Mouse (Mus musculus): ENCODE data around the gene Nab1.

Gene Nab1

DNA sequence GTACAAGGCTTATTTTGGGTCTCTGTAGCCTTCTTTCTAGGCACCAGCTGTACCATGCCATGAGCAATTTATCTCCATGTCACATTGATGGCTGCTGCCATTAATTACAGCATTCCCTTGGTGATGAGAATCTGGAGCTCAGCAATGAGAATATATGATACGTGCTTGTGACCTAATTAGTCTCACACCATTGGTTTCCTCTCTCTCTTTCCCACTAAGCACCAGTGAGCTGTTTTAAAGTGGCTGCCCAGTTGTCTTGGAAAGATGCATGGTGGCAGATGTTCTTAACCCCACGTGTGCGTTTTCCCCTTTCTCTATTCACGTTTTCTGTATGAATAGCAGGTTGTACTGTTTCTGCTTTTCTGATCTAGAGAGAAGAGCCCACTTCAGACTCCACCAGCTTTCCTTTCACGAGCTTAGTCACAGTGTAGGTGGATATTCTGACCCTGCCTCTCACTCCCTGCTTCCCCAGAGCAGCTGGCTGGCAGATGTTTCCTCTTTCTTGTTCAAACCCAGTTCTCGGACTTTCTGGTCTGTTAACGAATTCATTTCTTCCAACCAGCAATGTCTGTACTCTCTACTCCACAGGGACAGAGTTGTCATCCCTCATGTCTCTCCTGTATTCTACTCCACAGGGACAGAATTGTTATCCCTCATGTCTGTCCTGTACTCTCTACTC, 29.5 kb downstream of the Nab1 start:
- no peak for DNase-seq

DNA sequence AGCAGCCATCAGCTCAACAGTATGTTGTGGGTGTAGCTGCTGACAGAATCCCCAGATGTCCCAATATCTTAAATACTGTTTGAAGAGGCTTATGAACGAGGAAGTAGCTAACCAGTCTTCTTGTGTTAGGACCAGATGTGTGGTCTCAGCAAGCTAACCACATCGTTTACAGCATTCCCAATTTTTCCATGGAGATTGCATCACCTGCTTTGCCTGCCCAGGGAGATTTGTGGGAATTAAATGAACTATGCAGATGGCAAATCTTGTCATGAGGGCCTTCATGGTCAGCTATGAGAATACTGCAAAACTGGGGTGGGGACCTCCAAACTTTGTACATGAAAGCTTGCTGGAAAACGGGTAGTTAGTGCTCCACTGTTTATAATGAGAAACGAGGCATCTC, 30.2 kb downstream of the Nab1 start:
- DNase-seq, result no peak

DNA sequence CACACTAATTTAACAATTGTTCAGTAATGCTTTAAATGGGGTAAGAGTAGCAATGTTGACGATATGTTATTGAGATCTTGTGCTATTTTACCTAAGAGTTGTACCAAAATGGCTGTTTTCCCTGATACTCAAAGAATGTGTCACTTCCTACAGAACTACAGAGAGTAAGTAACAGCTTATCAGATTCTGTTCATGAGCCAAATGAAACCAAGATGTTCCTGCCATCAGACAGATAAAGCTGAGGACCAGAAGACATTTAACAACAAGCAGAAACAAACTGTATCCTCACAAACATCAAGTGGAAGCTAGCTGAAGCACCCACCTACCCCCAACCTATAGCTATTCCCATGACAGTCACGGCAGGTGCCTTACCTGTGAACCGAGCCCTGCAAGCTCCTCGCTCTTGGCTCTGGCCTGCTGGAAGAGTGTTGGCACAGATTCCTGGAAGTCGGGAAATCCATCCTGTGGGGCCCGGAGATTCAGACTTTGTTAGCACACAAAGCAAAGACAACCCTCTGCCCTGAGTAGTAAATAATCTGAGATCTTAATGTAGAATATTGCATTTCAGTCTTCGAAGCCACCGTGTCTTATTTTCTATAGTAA, 33.9 kb downstream of the Nab1 start:
- no peak for DNase-seq

DNA sequence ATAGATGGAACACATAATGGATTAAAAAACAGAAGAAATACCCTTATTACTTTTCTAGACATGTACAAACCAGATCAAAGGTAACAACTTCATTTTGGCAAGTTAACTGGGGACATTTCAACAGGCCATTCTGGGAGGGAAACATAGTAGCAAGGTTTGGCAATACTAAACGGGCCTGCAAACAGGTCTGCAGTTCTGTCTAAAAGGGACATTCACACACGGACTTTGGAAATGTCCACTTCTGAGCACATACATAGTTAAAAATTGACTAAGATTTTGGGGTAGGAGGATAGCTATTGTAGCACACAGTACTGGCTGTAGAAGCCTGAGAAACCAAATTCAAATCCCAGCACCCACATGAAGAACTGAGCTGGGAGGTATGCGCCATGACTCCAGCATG, 34.6 kb downstream of the Nab1 start:
- DNase-seq, result no peak

DNA sequence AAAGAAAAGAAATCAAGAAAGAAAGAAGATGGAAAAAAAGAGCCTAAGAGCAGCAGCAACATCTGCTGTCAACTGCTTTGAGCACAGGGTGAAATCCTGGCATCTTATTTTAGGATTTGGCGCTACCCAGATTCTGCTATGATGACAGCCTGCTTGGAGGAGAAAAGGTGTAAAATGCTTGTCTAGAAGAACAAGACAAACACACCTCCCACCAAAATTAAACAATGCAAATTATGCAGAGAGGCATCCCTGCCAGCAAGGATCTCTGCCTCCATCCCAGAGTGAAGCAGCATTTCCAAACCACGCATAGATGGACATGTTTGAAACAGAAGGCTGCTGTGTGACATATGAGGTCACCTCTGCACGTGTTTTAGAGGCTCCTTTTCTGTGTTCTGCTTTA, 35.2 kb downstream of the Nab1 start:
- DNase-seq, result peak; percentile 57

DNA sequence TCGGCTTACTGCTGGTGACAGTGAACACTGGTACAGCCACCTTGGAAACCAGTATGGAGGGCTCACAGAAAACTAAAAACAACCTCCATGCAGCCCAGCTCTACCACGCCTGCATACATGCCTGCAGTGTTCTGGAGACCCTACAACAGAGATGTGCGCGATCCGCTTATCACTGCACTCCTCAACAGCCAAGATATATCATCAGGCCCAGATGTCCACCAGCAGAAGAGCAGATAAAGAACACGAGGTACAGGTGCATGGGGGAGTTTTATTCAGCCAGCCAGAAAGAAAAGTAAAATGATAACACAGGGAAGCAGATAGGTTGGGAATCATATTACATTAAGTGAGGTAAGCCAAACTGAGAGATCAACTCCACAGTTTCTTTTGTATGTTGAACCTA, 37.2 kb downstream of the Nab1 start:
- DNase-seq, result no peak

DNA sequence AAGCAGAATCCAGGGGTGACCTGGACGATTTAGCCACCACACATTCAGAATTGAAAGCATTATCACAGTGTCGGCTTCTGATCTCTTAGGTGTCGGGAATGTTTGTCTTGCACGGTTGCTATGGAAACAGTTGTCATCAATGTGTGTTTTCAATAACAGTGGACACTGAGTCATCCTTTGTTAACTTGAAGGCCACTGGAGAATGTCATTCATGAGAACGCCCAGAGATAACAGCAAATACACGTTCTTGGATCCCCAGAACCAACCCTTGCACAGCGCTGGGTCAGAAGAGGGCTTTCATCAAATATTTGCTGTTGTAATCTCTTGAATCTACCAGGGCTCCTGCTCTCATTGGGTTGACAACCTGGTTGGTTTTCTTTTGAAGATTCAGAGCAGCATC, 43.9 kb downstream of the Nab1 start:
- DNase-seq, result no peak

DNA sequence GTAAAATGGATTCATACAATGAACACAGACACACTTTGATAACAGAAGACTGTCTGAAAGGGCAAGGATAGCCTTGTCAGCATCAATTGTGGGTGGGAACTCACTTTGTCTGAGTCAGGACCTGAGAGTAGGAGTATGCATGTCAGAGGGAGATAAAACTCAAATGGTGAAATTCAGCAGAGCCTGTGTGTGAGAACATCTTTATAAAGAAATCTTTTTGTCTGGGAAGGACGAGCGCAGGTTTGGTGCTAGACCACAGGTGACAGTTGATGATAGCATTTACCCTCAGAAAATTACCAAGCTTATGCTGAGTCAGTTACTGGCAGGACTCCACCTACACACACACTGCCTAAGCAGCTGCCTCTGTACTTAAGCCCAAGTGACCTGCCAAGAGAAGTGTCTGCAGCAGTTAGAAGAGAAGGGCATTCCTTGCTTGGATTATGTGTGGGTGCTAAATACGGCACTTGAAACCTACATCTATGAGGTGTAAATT, 45.9 kb downstream of the Nab1 start:
- DNase-seq, result no peak

DNA sequence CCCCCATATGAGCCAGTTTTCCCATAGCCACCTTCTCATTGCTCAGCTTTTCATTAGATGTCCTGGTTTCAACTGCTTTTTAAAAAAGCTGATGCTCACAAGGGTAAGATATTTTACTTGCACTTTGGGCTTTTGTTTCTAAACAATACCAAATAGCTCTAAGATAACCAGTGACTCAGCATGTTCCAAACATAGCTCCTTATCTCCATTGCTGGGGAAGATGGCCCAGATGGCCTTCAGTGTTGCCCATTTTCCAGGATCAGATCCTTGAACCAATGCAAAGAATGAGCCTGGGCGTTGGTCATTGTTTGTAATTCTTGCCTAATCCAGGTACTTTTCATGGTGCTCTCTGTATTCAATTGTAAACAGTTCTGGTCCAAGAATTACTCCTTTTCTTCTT, 49.1 kb downstream of the Nab1 start:
- no peak for DNase-seq

DNA sequence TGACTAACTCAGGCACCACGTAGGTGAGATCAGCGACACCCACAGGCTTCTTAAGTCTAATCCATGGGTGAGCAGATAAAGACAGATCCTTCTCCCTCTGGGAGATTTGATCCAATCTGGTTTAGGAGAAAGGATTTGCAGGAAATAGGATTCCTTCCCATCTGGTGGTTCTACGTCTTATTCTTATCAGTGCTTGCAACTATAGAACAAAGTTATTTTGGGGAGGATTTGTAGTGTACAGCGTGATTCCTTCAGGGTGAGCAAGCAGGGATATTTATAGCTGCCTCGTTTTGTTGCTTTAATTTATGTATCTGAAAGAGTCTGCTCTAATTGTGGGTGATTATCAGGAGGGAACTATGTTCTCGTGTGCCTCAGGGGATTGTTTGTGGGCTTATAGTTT, 64.6 kb downstream of the Nab1 start:
- DNase-seq, result no peak

DNA sequence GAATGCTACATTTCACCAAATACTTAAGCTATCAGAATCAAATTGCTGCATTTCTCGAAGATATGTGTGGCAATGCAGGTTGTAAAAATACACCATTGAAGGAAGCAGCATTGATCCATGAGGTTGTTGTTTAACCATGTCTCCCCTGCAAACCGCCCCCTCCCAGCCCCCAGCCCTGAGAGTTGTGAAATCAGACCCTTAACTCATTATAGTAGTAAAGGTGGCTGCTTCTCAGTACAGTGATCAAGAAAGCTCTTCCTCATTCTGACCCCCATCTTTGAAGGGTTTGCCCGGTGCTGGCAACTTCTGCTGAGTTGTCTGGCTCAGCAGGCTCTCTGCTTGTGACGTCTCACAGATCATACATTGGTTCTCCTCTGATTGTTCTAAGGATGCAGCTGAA, 66.4 kb downstream of the Nab1 start:
- no peak for DNase-seq

DNA sequence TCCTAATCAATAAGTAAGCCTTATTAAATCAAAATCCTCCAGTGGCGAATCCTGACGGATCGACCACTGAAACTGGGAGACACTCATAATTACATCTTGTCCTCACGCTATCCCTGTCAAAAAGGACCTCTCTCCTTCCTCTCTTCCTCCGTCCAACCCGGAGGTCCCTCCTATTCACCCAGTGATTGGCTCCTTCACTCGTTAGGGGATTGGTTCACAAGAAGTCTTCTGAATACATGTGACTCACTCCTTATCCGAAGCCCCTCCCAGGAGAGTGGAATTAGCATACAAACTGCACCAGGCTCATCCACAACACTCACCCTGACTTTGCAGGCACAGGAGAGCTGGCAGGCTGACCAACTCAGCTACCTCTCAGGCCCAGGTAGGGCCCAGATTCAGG, 68.7 kb downstream of the Nab1 start:
- DNase-seq, result no peak

DNA sequence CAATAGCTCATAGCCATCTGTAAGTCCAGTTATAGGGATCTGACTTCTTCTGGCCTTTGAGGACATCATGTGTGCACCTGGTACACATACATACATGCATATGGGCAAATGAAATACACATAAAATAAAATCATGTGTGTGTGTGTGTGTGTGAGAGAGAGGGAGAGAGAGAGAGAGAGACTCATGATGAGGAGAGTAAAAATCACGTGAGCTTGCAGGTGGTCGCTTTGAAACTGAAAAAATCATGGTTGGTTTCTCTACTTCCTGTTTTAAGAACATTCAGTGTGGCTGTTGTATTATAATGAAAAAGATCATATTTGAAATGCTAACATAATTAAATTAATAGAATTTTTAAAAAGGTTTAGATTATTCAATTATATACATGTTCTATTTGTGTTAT, 69.9 kb downstream of the Nab1 start:
- DNase-seq, result no peak

DNA sequence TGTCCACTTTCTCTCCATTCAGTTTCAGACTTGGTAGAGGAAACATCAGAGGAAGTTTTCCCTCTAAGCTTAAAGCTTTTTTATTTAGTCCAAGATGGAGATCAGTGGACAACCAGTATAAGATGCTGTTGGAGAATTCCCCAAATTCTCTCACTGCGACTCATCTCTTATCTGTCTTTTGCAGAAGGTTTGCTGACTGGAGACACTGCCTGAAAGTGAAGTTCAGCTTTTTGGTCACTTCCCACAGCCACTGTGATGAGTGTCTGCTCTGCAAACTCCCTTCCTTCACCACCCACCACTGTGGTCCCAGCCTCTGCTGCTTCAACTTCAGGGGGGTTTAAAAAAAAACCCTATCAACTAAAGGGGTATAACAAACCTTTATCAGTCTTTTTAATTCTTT, 70.4 kb downstream of the Nab1 start:
- DNase-seq, result no peak

DNA sequence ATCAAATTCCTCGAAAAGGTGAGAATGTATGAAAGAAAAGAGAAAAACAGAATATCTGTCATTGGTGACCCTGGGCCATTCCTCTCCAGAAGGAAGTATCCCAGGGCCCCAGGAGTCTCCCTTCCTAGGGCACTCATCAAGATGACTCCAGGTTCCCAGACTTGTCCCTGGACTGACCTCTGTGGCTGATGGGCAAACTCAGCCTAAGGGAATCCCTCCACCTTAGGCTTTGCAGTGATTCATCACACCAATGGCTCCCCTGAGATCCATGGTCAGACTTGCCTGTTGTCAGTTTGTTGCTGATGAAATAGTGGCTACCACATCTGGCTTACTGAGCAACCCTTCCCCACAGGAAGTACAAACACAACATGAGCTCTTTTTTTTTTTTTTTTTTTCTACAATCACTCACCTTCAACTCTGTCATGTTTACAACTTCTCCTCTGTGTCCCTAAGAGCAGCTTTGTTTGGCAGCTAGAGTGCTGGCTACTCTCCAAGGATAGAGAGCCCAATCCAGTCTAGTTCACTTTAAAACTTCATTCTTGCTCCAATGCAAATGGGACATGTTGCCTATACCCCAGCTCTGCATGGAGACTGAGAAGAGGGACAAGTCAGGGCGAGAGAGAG, 72.5 kb downstream of the Nab1 start:
- no peak for DNase-seq

DNA sequence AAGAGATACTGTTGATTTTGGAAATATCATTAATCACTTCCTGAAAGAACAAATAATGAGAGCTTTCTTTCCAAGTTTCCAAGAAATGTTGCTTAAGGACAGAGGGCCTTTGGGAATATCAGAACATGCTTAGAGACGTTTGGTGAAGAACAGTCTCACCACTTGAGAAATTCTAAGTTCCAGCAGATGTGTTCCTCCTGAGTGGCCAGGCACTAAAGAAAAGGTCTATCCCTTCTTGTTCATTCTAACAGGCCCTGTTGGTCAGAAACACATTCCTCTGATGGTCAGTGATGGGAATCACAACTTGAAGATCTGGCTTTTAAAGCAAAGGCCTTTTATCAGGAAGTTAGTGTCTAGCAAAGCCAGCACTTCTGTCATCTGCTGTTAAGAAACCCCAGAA, 76.6 kb downstream of the Nab1 start:
- no peak for DNase-seq

DNA sequence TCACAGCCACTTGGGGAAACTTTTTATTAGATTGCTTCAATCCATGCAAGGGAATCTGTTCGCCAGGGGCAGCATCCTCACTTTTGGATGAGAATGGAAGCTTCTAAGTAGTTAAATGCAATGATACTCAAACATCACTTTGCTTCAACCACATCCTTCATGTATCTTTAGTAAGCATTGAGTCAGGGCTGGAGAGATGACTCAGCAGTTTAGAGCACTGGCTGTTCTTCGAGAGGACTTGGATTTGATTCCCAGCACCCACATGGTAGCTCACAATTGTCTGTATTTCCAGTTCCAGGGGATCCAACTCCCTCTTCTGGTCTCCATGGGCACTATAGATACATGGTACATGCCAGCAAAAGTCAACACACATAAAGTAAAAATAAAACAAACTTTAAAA, 77.4 kb downstream of the Nab1 start:
- DNase-seq, result no peak

DNA sequence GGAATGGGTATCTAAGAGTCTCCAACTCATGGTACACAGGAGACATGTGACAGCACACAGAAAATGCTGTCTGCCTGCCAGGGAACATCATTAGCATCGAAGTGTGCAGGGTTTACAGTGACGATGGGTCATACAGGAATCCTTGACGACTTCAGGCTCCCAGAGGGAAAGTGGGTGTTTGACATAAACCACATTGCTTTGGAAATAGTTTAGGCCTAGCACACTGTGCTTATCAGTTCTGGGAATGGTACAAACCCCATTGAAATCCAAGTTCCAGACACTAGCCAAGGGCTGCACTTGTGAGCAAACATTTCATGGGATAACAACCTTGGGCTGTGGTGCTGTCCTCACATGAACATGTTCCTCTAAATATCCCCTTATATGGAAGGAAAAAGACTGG, 78.3 kb downstream of the Nab1 start:
- no peak for DNase-seq

DNA sequence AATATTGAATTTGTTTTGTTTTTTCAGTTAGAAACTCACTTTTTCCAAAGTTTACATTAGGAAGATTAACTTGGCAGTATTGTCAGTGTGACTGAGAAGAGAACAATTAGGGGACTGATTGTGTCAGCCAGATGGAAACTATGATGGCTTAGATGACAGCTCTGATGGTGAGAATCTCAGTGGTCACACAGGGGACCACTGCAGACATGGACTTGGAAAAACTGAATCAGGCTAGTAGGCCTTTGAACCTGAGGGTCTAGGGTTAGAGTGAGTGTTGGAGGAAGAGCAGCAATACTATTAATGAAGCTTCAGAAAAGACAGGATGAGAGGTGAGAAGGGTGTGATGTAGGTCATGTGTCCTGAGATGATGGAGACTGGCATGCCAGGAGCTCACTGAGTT, 78.9 kb downstream of the Nab1 start:
- no peak for DNase-seq

DNA sequence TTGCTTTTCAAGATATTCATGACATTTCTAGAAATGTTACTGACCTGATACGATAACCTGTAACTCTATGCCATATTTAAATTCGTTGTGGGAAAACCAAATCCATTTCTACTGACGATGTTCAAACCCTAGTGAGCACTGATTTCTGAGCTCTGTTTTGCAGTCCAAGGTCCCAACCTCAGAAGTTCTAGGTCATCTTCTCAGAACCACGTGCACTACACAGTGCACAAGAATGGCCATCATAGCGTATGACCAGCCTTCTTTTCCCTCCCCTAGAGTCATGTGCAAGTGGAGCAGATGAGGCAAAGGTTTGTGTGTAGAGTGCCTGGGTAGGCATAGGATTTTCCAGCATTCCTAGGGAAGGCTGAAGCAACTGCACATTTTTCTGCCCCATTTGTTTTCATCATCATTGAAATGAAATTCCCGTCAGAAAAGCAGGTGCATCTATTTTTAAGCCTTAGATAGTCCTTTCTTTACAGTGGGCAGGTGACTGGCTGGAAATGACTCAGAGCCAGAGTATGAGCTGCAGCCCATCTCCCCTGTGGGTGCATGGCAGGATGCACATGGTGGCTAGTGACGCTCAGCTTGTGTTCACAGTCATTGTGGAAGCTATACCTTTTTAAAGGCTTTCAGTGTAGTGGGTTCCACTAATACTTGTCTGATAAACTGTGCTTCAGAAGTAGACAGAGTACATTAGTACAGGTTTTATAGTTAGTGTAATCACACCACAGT, 81.2 kb downstream of the Nab1 start:
- DNase-seq, result no peak
